9 mouse cellular contexts compared by ENCODE assay signal in genomic region chr5:110376802-110377433, GRCm38 (mm10). TPM values are rescaled to one million over a fixed set of nuclear protein-coding genes. Genes with fewer than 3 reads are reported as not detected.
DNase-seq lines count a peak whose midpoint lies in the region; ATAC-seq and TF ChIP-seq lines count a peak whose summit lies in the region.
"Had no signal": no experiment of that assay in that cellular context is flagged by ENCODE, and none has a peak within 500 bp of the region (broad histone marks: within the 10 kb centered on the region; RNA-seq: fewer than 3 reads in every experiment).

No protein-coding gene starts in this region.

- no peak; the same call in 1 of the 2 replicates for ATAC-seq in kidney, postnatal 0 days (replicated peaks; ENCODE audit: low FRiP score, low read depth)

- H3K9me3 ChIP-seq in kidney, postnatal 0 days (replicated peaks; ENCODE audit: low read length): no peaks in the 10 kb centered on the region

- no peak overlapping the region for H3K9ac ChIP-seq in kidney, postnatal 0 days (ENCODE audit: low read depth, low read length)
- no peak overlapping the region for H3K9ac ChIP-seq in liver, adult 2 months (ENCODE audit: low read depth, low read length)

- no peak for TF ChIP-seq POLR2A in liver, adult 2 months (IDR thresholded peaks at IDR 0.05; ENCODE audit: extremely low read depth, insufficient read depth, low read length)

- no peaks in the 10 kb centered on the region for H3K4me1 ChIP-seq in kidney, postnatal 0 days (replicated peaks; ENCODE audit: insufficient read depth, low read length)
- no peaks in the 10 kb centered on the region for H3K4me1 ChIP-seq in liver, adult 2 months (ENCODE audit: control insufficient read depth, insufficient read depth, low read length)

- no peak overlapping the region for H3K27ac ChIP-seq in kidney, postnatal 0 days
- H3K27ac ChIP-seq in liver, adult 2 months (replicated peaks; ENCODE audit: insufficient read depth, low read depth, low read length): no peak overlapping the region

- no peak overlapping the region for H3K4me2 ChIP-seq in kidney, postnatal 0 days (ENCODE audit: low read length)

- no peaks in the 10 kb centered on the region for H3K79me2 ChIP-seq in liver, adult 2 months (ENCODE audit: control insufficient read depth, insufficient read depth, low read length)

- peak; percentile 75 for TF ChIP-seq CTCF in kidney, postnatal 0 days (IDR thresholded peaks at IDR 0.05; ENCODE audit: low read depth)
- TF ChIP-seq CTCF in liver, adult 2 months (IDR thresholded peaks at IDR 0.05; ENCODE audit: low read depth, low read length): peak; percentile 86

- WGBS in kidney, postnatal 0 days: 51% methylated on average over 8 of the region's 8 CpGs
- 73% methylated on average over 8 of the region's 8 CpGs for WGBS in liver, adult 2 months

- no peaks in the 10 kb centered on the region for H3K27me3 ChIP-seq in kidney, postnatal 0 days (ENCODE audit: insufficient read depth, low read length)
- H3K27me3 ChIP-seq in liver, adult 2 months (ENCODE audit: control insufficient read depth, insufficient read depth, low read length): no peaks in the 10 kb centered on the region
- H3K27me3 ChIP-seq in splenic B cell, adult 2 months (ENCODE audit: control insufficient read depth, insufficient read depth, low read length, poor library complexity, severe bottlenecking): no peaks in the 10 kb centered on the region

- no peak overlapping the region for H3K4me3 ChIP-seq in kidney, postnatal 0 days (replicated peaks; ENCODE audit: low read depth, low read length)
- H3K4me3 ChIP-seq in liver, adult 2 months (ENCODE audit: insufficient read depth, low read depth, low read length): no peak overlapping the region
- H3K4me3 ChIP-seq: myocyte had no signal

- intact Hi-C loops in gastrocnemius, postnatal 36 days (cut with DNase I): loop anchor here (2.0 kb wide), 1 partner anchor 52 kb away; no protein-coding TSS in a partner anchor

- peaks cover 35% of the 10 kb centered on the region for H3K36me3 ChIP-seq in kidney, postnatal 0 days (ENCODE audit: insufficient read depth, low read length)
- H3K36me3 ChIP-seq in liver, adult 2 months (ENCODE audit: control insufficient read depth, insufficient read depth, low read length): peaks cover 3% of the 10 kb centered on the region
- peaks cover 2% of the 10 kb centered on the region for H3K36me3 ChIP-seq in splenic B cell, adult 2 months (ENCODE audit: control insufficient read depth, insufficient read depth, low read length, poor library complexity, severe bottlenecking)

- peak; percentile 55 for DNase-seq in 3T3-L1 (ENCODE audit: low read depth, low spot score)
- DNase-seq in ZHBTc4 (ENCODE audit: low read depth, low spot score): peak; percentile 90
- peak; percentile 82 for DNase-seq in embryo, embryonic 10 days (ENCODE audit: low spot score)
- peak; percentile 56 to 66 for DNase-seq in gastrocnemius, postnatal 36 days
- DNase-seq in kidney, postnatal 0 days (ENCODE audit: low spot score): peak; percentile 52
- DNase-seq in liver, adult 2 months (ENCODE audit: extremely low read depth, low read depth, low spot score): no peak
- peak; percentile 12 to 44 for DNase-seq in natural killer cell, adult 2 months (ENCODE audit: low spot score in 2 of 2)
- DNase-seq in splenic B cell, adult 2 months (ENCODE audit: low read depth, low spot score): peak; percentile 65

RNA-seq across cellular contexts. Expression of gene Lrcol1, which starts 32.4 kb away (rescaled TPM):
- not detected for total RNA-seq in gastrocnemius, postnatal 36 days (2021)
- polyA plus RNA-seq in kidney, postnatal 0 days (2015; fragmentation: Nextera tagmentation; extraction: Ambion mirVana): not detected in 2 replicates
- not detected in 2 replicates for total RNA-seq in liver, adult 2 months (2014; rRNA removed)
- not detected in 2 replicates for polyA plus RNA-seq in liver, adult 2 months (2012; rRNA removed)
- polyA plus RNA-seq: myocyte had no signal

RNA-seq across cellular contexts. Expression of gene P2rx2, which starts 33.9 kb away (rescaled TPM):
- not detected for total RNA-seq in gastrocnemius, postnatal 36 days (2021)
- 0.57 and 0.64 TPM in 2 replicates for polyA plus RNA-seq in kidney, postnatal 0 days (2015; fragmentation: Nextera tagmentation; extraction: Ambion mirVana)
- not detected in 2 replicates for total RNA-seq in liver, adult 2 months (2014; rRNA removed)
- polyA plus RNA-seq in liver, adult 2 months (2012; rRNA removed): 0.07 TPM in 1 of 2 replicates, not detected in the other
